Mouse (Mus musculus): ENCODE measurements at regions not wholly inside any gene's neighbourhood (a gene's known extent, or its start where the extent isn't known, plus 50 kb on each side); places are given as distances from the start of the nearest gene placed in this dataset.

DNA sequence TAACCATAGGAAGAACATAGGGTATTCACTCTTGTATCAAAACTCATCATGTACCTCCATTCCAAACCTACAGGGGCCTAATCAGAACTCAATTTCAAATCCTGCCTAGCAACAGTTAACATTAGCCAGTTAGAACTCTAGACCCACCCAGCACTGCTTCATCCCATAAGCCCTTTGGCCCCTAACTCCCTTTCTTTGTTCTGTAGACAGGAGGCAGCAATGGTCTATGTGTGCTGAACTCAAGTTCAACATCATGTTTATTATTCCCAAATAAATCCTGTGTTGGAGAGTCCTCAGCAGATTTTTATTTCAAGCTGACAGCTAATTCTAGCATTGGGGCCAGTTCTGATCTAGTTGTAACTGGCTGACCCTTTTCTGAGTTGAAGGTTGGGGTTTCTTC lies 112.2 kb downstream of the Ipo8 start:
- Histone ChIP-seq H3K36me3 (ENCODE audit: control insufficient read depth, insufficient read depth, low read length) (no peaks in the 10 kb centered on the region), H3K27ac (replicated peaks; ENCODE audit: low read depth, low read length) (no peak overlapping the region), H3K9me3 (ENCODE audit: control insufficient read depth, low read length) (no peaks in the 10 kb centered on the region), H3K9ac (replicated peaks; ENCODE audit: low read length) (no peak overlapping the region), H3K4me1 (ENCODE audit: control insufficient read depth, insufficient read depth, low read length) (no peaks in the 10 kb centered on the region), H3K4me3 (replicated peaks; ENCODE audit: low read depth, low read length) (no peak overlapping the region), H3K27me3 (ENCODE audit: control insufficient read depth, insufficient read depth, low read length) (no peaks in the 10 kb centered on the region), H3K4me2 (ENCODE audit: low read length) (no peak overlapping the region)
- DNase-seq: no peak
- no peak for ATAC-seq (ENCODE audit: low FRiP score, low TSS enrichment)

DNA sequence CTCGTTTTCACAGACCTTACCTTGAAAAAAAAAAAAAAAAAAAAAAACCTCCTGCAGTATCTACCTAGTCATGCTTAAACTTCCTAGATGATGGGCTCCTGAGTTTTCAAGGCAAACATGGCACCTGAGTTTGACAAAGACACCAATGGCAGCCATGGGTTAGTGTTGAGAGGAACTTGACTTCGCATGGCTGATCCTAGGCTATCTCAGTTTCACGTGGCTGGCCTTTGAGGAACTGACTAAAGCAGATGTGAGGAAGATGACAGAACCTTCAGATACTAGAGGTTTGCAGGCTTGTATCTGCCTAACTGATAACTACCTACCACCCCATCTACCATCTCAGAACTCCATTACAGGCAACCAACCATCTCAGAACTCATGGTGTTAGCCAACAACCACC lies 120.9 kb downstream of the Ipo8 start:
- 82% methylated on average over 3 of the region's 3 CpGs for WGBS
- H3K36me3 ChIP-seq (ENCODE audit: control insufficient read depth, insufficient read depth, low read length): no peaks in the 10 kb centered on the region
- no peak overlapping the region for H3K27ac ChIP-seq (replicated peaks; ENCODE audit: low read depth, low read length)
- H3K27me3 ChIP-seq (ENCODE audit: control insufficient read depth, insufficient read depth, low read length): no peaks in the 10 kb centered on the region
- H3K9me3 ChIP-seq (ENCODE audit: control insufficient read depth, low read length): no peaks in the 10 kb centered on the region
- ATAC-seq (ENCODE audit: low FRiP score, low TSS enrichment): no peak
- H3K4me3 ChIP-seq (replicated peaks; ENCODE audit: low read depth, low read length): no peak overlapping the region
- DNase-seq: no peak
- no peaks in the 10 kb centered on the region for H3K4me1 ChIP-seq (ENCODE audit: control insufficient read depth, insufficient read depth, low read length)
- no peak overlapping the region for H3K9ac ChIP-seq (replicated peaks; ENCODE audit: low read length)
- no peak overlapping the region for H3K4me2 ChIP-seq (ENCODE audit: low read length)

DNA sequence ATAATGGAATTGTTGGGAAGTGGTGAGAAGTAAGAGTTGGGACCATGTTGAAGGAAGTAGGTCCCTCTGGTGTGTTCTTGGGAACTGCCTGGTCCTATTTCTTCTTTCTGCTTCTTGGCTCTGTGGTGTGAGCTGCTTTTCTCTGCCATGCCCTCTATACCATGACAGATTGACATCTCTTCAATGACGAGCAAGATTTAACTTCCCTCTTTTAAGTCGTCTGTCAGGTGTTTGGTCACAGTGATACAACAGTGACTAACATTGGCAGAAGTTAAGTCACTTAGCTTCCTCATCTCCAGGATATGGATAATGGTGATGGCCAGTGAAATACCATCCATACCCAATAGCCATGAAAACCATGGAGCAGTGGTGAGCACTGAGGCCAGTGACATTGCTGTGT lies 122.9 kb downstream of the Ipo8 start:
- Histone ChIP-seq H3K36me3 (ENCODE audit: control insufficient read depth, insufficient read depth, low read length) (no peaks in the 10 kb centered on the region), H3K4me2 (ENCODE audit: low read length) (no peak overlapping the region), H3K4me1 (ENCODE audit: control insufficient read depth, insufficient read depth, low read length) (no peaks in the 10 kb centered on the region), H3K27me3 (ENCODE audit: control insufficient read depth, insufficient read depth, low read length) (no peaks in the 10 kb centered on the region), H3K4me3 (replicated peaks; ENCODE audit: low read depth, low read length) (no peak overlapping the region), H3K9ac (replicated peaks; ENCODE audit: low read length) (no peak overlapping the region), H3K27ac (replicated peaks; ENCODE audit: low read depth, low read length) (no peak overlapping the region), H3K9me3 (ENCODE audit: control insufficient read depth, low read length) (no peaks in the 10 kb centered on the region)
- no peak for DNase-seq
- ATAC-seq (ENCODE audit: low FRiP score, low TSS enrichment): no peak
- WGBS: 88% methylated on average over 2 of the region's 2 CpGs

DNA sequence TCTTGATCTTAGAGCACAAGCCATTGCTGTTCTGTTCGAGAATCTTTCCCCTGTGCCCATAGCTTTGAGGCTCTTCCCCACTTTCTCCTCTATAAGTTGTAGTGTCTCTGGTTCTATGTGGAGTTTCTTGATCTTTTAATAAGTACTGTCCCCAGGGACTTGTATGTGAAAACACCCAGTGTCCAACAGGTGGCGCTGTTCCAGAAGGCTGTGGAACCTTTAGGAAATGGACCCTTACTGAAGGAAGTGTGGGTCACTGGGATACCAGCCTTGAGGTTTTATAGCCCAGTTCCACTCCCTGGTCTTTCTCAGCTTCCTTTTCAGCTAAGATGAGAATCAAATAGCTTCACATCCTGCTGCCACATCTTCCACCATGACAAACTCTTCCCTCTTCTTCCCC lies 125.6 kb downstream of the Ipo8 start:
- Histone ChIP-seq H3K27me3 (ENCODE audit: control insufficient read depth, insufficient read depth, low read length) (no peaks in the 10 kb centered on the region), H3K27ac (replicated peaks; ENCODE audit: low read depth, low read length) (no peak overlapping the region), H3K4me1 (ENCODE audit: control insufficient read depth, insufficient read depth, low read length) (no peaks in the 10 kb centered on the region), H3K4me3 (replicated peaks; ENCODE audit: low read depth, low read length) (no peak overlapping the region), H3K9me3 (ENCODE audit: control insufficient read depth, low read length) (no peaks in the 10 kb centered on the region), H3K4me2 (ENCODE audit: low read length) (no peak overlapping the region), H3K9ac (replicated peaks; ENCODE audit: low read length) (no peak overlapping the region), H3K36me3 (ENCODE audit: control insufficient read depth, insufficient read depth, low read length) (no peaks in the 10 kb centered on the region)
- ATAC-seq (ENCODE audit: low FRiP score, low TSS enrichment): no peak
- peak; percentile 58 for DNase-seq
- 35% methylated on average over 2 of the region's 2 CpGs for WGBS

DNA sequence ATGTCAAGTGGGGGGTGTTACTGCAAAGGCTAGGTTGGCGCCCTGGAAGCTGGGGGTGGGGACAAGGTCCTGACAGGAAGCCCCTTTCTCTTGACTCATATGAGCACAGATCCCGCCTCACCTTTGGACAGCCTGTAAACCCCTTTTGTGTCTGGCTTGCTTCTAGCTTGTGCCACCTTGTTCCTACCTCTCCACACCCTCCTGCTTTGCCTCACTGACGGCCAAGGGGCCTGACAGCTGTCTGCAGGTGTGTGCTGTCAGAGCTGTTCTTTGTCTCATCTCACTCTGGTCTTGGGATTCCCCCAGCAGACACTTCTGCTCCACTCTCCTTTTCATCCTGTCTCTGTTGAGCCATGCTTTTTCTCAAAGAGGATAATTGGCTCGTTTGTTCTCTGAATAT lies 137.9 kb downstream of the Ipo8 start:
- ATAC-seq (ENCODE audit: low FRiP score, low TSS enrichment) (no peak), DNase-seq (no peak)
- Histone ChIP-seq H3K27ac (replicated peaks; ENCODE audit: low read depth, low read length) (no peak overlapping the region), H3K4me1 (ENCODE audit: control insufficient read depth, insufficient read depth, low read length) (no peaks in the 10 kb centered on the region), H3K4me3 (replicated peaks; ENCODE audit: low read depth, low read length) (no peak overlapping the region), H3K36me3 (ENCODE audit: control insufficient read depth, insufficient read depth, low read length) (no peaks in the 10 kb centered on the region), H3K27me3 (ENCODE audit: control insufficient read depth, insufficient read depth, low read length) (no peaks in the 10 kb centered on the region), H3K9me3 (ENCODE audit: control insufficient read depth, low read length) (no peaks in the 10 kb centered on the region), H3K9ac (replicated peaks; ENCODE audit: low read length) (no peak overlapping the region), H3K4me2 (ENCODE audit: low read length) (no peak overlapping the region)
- WGBS: 42% methylated on average over 4 of the region's 4 CpGs

DNA sequence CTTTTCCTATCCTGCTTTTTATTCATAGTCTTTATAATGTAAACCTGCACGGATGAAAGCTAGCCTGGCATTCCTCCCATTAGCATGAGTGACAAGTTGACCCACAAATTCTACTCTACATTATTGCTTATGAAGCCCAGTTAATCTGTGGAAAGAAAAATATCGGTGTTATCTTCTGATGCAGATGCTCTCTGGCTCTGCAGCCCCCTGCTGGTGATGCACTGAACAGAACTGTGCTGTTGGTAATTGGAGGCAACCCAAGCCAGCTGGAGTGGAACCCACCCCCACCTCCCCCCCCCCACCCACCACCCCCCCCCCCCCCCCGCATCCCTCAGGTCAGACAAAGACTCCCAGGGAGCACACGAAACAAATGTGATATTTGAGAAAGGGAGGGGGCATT lies 143.5 kb downstream of the Ipo8 start:
- Histone ChIP-seq H3K36me3 (ENCODE audit: control insufficient read depth, insufficient read depth, low read length) (no peaks in the 10 kb centered on the region), H3K4me2 (ENCODE audit: low read length) (no peak overlapping the region), H3K27ac (replicated peaks; ENCODE audit: low read depth, low read length) (no peak overlapping the region), H3K27me3 (ENCODE audit: control insufficient read depth, insufficient read depth, low read length) (no peaks in the 10 kb centered on the region), H3K4me1 (ENCODE audit: control insufficient read depth, insufficient read depth, low read length) (no peaks in the 10 kb centered on the region), H3K9ac (replicated peaks; ENCODE audit: low read length) (no peak overlapping the region), H3K9me3 (ENCODE audit: control insufficient read depth, low read length) (no peaks in the 10 kb centered on the region), H3K4me3 (replicated peaks; ENCODE audit: low read depth, low read length) (no peak overlapping the region)
- 18% methylated on average over 4 of the region's 4 CpGs for WGBS
- ATAC-seq (ENCODE audit: low FRiP score, low TSS enrichment): peak; percentile 48; the same call in 1 of the 2 replicates
- DNase-seq: peak; percentile 85

DNA sequence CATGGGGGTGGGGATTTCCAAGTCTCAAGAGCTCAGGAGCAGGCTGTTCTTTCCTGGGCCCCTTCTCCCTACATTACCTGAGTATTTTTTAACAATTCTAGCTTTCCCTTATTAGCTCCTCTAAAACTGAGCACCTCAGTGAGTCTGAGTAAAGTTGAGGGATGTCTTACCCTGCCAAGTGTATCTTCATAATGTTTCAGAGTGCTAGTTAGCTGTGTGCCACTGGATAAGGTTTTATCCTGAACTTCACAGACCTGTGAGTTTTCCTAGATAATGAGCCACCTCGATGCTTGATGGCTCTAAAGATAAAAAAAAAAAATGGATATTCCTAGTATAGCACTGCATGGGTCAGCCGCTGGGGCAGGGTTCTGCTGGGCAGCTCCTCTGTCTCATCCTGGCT lies 171.1 kb downstream of the Ipo8 start:
- Histone ChIP-seq H3K36me3 (ENCODE audit: control insufficient read depth, insufficient read depth, low read length) (no peaks in the 10 kb centered on the region), H3K9me3 (ENCODE audit: control insufficient read depth, low read length) (no peaks in the 10 kb centered on the region), H3K27me3 (ENCODE audit: control insufficient read depth, insufficient read depth, low read length) (no peaks in the 10 kb centered on the region), H3K4me3 (replicated peaks; ENCODE audit: low read depth, low read length) (no peak overlapping the region), H3K4me1 (ENCODE audit: control insufficient read depth, insufficient read depth, low read length) (no peaks in the 10 kb centered on the region), H3K27ac (replicated peaks; ENCODE audit: low read depth, low read length) (no peak overlapping the region), H3K4me2 (ENCODE audit: low read length) (no peak overlapping the region), H3K9ac (replicated peaks; ENCODE audit: low read length) (no peak overlapping the region)
- no peak for DNase-seq
- 88% methylated on average over 2 of the region's 2 CpGs for WGBS
- ATAC-seq (ENCODE audit: low FRiP score, low TSS enrichment): no peak

DNA sequence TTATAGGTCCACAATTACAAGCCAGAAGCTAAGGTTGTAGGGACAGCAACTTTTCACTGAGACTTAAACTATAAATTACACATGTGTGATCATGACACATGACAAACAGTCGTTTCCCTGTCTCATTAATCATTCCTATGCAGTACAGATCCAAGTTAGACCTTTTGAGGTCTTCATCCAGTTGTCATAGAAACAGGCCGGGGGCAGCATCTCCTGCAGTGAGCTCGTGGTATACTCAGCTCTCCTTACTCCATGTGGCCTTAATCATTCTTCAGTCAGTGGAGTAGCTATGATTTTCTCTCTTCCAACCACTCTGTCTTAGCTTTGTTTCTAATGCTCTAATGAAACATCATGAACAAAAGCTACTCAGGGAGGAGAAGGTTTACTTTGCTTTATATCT lies 178.1 kb downstream of the Ipo8 start:
- Histone ChIP-seq H3K4me1 (ENCODE audit: control insufficient read depth, insufficient read depth, low read length) (no peaks in the 10 kb centered on the region), H3K4me2 (ENCODE audit: low read length) (no peak overlapping the region), H3K9me3 (ENCODE audit: control insufficient read depth, low read length) (no peaks in the 10 kb centered on the region), H3K27ac (replicated peaks; ENCODE audit: low read depth, low read length) (no peak overlapping the region), H3K36me3 (ENCODE audit: control insufficient read depth, insufficient read depth, low read length) (no peaks in the 10 kb centered on the region), H3K27me3 (ENCODE audit: control insufficient read depth, insufficient read depth, low read length) (no peaks in the 10 kb centered on the region), H3K9ac (replicated peaks; ENCODE audit: low read length) (no peak overlapping the region), H3K4me3 (replicated peaks; ENCODE audit: low read depth, low read length) (no peak overlapping the region)
- ATAC-seq (ENCODE audit: low FRiP score, low TSS enrichment): 0 out of 2 replicates have a peak, but pooled peaks have one; percentile 60
- 20% methylated on average over 3 of the region's 3 CpGs for WGBS
- DNase-seq: peak; percentile 25

DNA sequence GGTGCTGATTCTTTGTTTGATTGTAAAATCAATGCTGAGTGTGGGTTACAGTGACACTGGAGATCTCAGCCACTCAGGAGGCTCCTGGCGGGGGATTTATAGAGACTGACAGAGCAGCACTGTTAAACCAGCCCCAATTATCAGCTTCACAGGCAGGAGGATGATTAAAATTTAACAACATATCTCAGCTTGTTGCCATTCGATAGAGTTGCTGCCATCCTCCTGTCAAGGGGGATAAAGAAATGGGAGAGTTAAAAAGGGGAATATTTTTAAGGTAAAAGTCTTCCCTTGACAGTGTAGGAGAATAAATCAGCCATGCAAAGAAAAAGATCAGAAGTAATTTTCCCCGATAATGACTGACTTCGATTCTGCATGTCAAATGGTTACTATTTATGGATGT lies 178.8 kb downstream of the Ipo8 start:
- Histone ChIP-seq H3K27ac (replicated peaks; ENCODE audit: low read depth, low read length) (no peak overlapping the region), H3K27me3 (ENCODE audit: control insufficient read depth, insufficient read depth, low read length) (no peaks in the 10 kb centered on the region), H3K9me3 (ENCODE audit: control insufficient read depth, low read length) (no peaks in the 10 kb centered on the region), H3K4me1 (ENCODE audit: control insufficient read depth, insufficient read depth, low read length) (no peaks in the 10 kb centered on the region), H3K36me3 (ENCODE audit: control insufficient read depth, insufficient read depth, low read length) (no peaks in the 10 kb centered on the region), H3K9ac (replicated peaks; ENCODE audit: low read length) (no peak overlapping the region), H3K4me2 (ENCODE audit: low read length) (no peak overlapping the region), H3K4me3 (replicated peaks; ENCODE audit: low read depth, low read length) (no peak overlapping the region)
- WGBS: 45% methylated on average over 4 of the region's 4 CpGs
- peak; percentile 52 for DNase-seq
- peak; percentile 58; the same call in 1 of the 2 replicates for ATAC-seq (ENCODE audit: low FRiP score, low TSS enrichment)
